Comparison of ENCODE assay signal across 8 mouse cellular contexts in genomic region chr4:149444964-149445701, GRCm38 (mm10). TPM values are rescaled to one million over a fixed set of nuclear protein-coding genes. Genes with fewer than 3 reads are reported as not detected.
DNase-seq lines count a peak whose midpoint lies in the region; ATAC-seq lines count a peak whose summit lies in the region.

No protein-coding gene starts in this region.

- intact Hi-C loops in left cerebral cortex, postnatal 10 days (cut with DNase I), result no loop called here

- ATAC-seq in inflammation-experienced regulatory T-cells, adult 6 months, result peak; percentile 93
- peak; percentile 99 for ATAC-seq in megakaryocyte-erythroid progenitor cell, adult 5-6 weeks (replicated peaks; ENCODE audit: low FRiP score, low TSS enrichment, poor library complexity, severe bottlenecking)

- peak; percentile 92 for DNase-seq in adipocyte (ENCODE audit: low spot score)
- peak; percentile 99 for DNase-seq in embryo, embryonic 10 days (ENCODE audit: low spot score)
- DNase-seq in gastrocnemius, postnatal 10 days, result peak; percentile 89
- DNase-seq in left cerebral cortex, postnatal 10 days (ENCODE audit: extremely low spot score in 1 of 2, low spot score in 2 of 2), result peak; percentile 84 to 94
- peak; percentile 85 for DNase-seq in right cerebral cortex, postnatal 25 days
- DNase-seq in urinary bladder, postnatal 4 days (ENCODE audit: low spot score in 2 of 2), result peak; percentile 90 to 91

RNA-seq across cellular contexts. Expression of gene Rbp7, which starts 9.6 kb away (rescaled TPM):
- 10 to 100 TPM in 1 of 2 experiments, 1 to 10 TPM in 1; 8.3 to 10.0 TPM for total RNA-seq in gastrocnemius, postnatal 10 days (2021)
- polyA plus RNA-seq in inflammation-experienced regulatory T-cells, adult 6 months (2017; shearing (Covaris generic)), result not detected
- under 1 TPM in 1 of 2 experiments, not detected in 1; 0.63 TPM for total RNA-seq in left cerebral cortex, postnatal 10 days (2021)
- not detected in 2 replicates for total RNA-seq in megakaryocyte-erythroid progenitor cell, adult 5-6 weeks (2014; fragmentation: Nextera tagmentation)
- total RNA-seq in megakaryocyte-erythroid progenitor cell, adult 5-6 weeks (2017), result not detected in 2 replicates

RNA-seq across cellular contexts. Expression of gene Ube4b, which starts 18.6 kb away (rescaled TPM):
- total RNA-seq in gastrocnemius, postnatal 10 days (2021), result 10 to 100 TPM; 45.4 to 49.7 TPM
- polyA plus RNA-seq in inflammation-experienced regulatory T-cells, adult 6 months (2017; shearing (Covaris generic)), result 10 to 100 TPM in 2 of 3 experiments, 1 to 10 TPM in 1; 9.1 to 18.5 (median 14.7) TPM
- total RNA-seq in left cerebral cortex, postnatal 10 days (2021), result 100 to 1,000 TPM; 104 to 119 TPM
- total RNA-seq in megakaryocyte-erythroid progenitor cell, adult 5-6 weeks (2014; fragmentation: Nextera tagmentation), result 65.7 and 65.9 TPM in 2 replicates
- 24.1 and 34.2 TPM in 2 replicates for total RNA-seq in megakaryocyte-erythroid progenitor cell, adult 5-6 weeks (2017)

RNA-seq across cellular contexts. Expression of gene Tmem274, which starts 32.0 kb away (rescaled TPM):
- not detected for total RNA-seq in gastrocnemius, postnatal 10 days (2021)
- polyA plus RNA-seq in inflammation-experienced regulatory T-cells, adult 6 months (2017; shearing (Covaris generic)), result under 1 TPM in 1 of 3 experiments, not detected in 2; 0.63 TPM
- not detected for total RNA-seq in left cerebral cortex, postnatal 10 days (2021)
- not detected in 2 replicates for total RNA-seq in megakaryocyte-erythroid progenitor cell, adult 5-6 weeks (2014; fragmentation: Nextera tagmentation)
- not detected in 2 replicates for total RNA-seq in megakaryocyte-erythroid progenitor cell, adult 5-6 weeks (2017)

RNA-seq across cellular contexts. Expression of gene Nmnat1, which starts 39.9 kb away (rescaled TPM):
- total RNA-seq in gastrocnemius, postnatal 10 days (2021), result 10 to 100 TPM; 16.0 to 16.1 TPM
- 1 to 10 TPM; 6.2 to 6.9 (median 6.3) TPM for polyA plus RNA-seq in inflammation-experienced regulatory T-cells, adult 6 months (2017; shearing (Covaris generic))
- total RNA-seq in left cerebral cortex, postnatal 10 days (2021), result 1 to 10 TPM; 6.1 to 7.7 TPM
- total RNA-seq in megakaryocyte-erythroid progenitor cell, adult 5-6 weeks (2014; fragmentation: Nextera tagmentation), result 2.8 and 13.3 TPM in 2 replicates
- total RNA-seq in megakaryocyte-erythroid progenitor cell, adult 5-6 weeks (2017), result 2.2 and 8.0 TPM in 2 replicates

RNA-seq across cellular contexts. Expression of gene Lzic, which starts 39.9 kb away (rescaled TPM):
- 10 to 100 TPM; 17.0 to 21.5 TPM for total RNA-seq in gastrocnemius, postnatal 10 days (2021)
- polyA plus RNA-seq in inflammation-experienced regulatory T-cells, adult 6 months (2017; shearing (Covaris generic)), result 10 to 100 TPM; 26.0 to 43.4 (median 28.2) TPM
- total RNA-seq in left cerebral cortex, postnatal 10 days (2021), result 10 to 100 TPM; 36.1 to 37.6 TPM
- 26.0 and 32.6 TPM in 2 replicates for total RNA-seq in megakaryocyte-erythroid progenitor cell, adult 5-6 weeks (2014; fragmentation: Nextera tagmentation)
- 62.6 and 135 TPM in 2 replicates for total RNA-seq in megakaryocyte-erythroid progenitor cell, adult 5-6 weeks (2017)

Comparison
In these comparisons a context has a peak if more than half of its experiments do, and no peak if none do; other contexts are left out.
1. Peak in every context shown above with its lines: DNase-seq and ATAC-seq.
2. RNA of gene Rbp7, which starts 9.6 kb away (total RNA-seq): 8.3 to 10.0 TPM in gastrocnemius, postnatal 10 days; 0.63 TPM in left cerebral cortex, postnatal 10 days and not detected in megakaryocyte-erythroid progenitor cell, adult 5-6 weeks; every median in the first group is over 4 times any median in the second.